In the genomic region with DNA sequence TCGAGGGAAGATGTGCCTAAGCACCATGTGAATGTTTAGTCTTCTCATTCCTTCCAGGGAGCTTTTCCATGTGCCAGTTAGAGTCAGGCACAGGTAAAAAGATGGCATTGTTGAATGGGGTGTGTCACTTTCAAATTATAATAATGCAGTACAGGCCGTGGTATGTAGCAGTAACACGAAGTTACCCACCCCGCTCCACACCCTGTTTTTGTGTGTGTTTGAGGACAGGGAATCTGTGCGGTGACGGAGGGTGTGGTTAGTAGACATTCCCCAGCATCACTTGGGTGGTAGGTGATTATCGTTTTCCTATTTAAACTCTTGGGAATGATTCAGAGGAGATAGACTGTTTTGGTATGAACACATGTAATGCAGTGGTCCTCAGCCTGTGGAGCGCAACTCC, we compare ENCODE assay signal across 26 mouse cellular contexts. TPM values are rescaled to one million over a fixed set of nuclear protein-coding genes. Genes with fewer than 3 reads are reported as not detected.
A peak's percentile ranks its signal among the peaks of the same experiment; 100 is the strongest.
DNase-seq lines count a peak whose midpoint lies in the region; ATAC-seq and TF ChIP-seq lines count a peak whose summit lies in the region.
"Had no signal": no experiment of that assay in that cellular context is flagged by ENCODE, and none has a peak within 500 bp of the region (broad histone marks: within the 10 kb centered on the region; RNA-seq: fewer than 3 reads in every experiment).

No protein-coding gene starts in this region.

- H3K27ac ChIP-seq in limb, embryonic 11.5 days (replicated peaks; ENCODE audit: low read depth, low read length), result no peak overlapping the region
- H3K27ac ChIP-seq in limb, embryonic 10.5 days, result no peak overlapping the region
- peak overlapping the region; percentile 57; the same call in 1 of the 2 replicates for H3K27ac ChIP-seq in small intestine, adult 2 months (ENCODE audit: insufficient read depth, low read depth, low read length)
- H3K27ac ChIP-seq in stomach, embryonic 16.5 days (ENCODE audit: low read length), result no peak overlapping the region
- no peak overlapping the region for H3K27ac ChIP-seq in hindbrain, embryonic 10.5 days
- H3K27ac ChIP-seq: forebrain, embryonic 10.5 days; forebrain, embryonic 13.5 days; heart, embryonic 15.5 days; hindbrain, embryonic 14.5 days; hindbrain, postnatal 0 days had no signal

- no peak overlapping the region for H3K9ac ChIP-seq in limb, embryonic 11.5 days (ENCODE audit: low read length)
- no peak overlapping the region for H3K9ac ChIP-seq in stomach, embryonic 16.5 days (ENCODE audit: low read length)
- H3K9ac ChIP-seq: forebrain, embryonic 13.5 days; heart, embryonic 12.5 days; heart, embryonic 15.5 days; hindbrain, embryonic 14.5 days had no signal

- WGBS in limb, embryonic 11.5 days, result 90% methylated on average over 8 of the region's 8 CpGs
- 95% methylated on average over 8 of the region's 8 CpGs for WGBS in limb, embryonic 10.5 days
- WGBS in small intestine, adult 2 months, result 50% methylated on average over 8 of the region's 8 CpGs
- WGBS in stomach, embryonic 16.5 days, result 67% methylated on average over 8 of the region's 8 CpGs
- 93% methylated on average over 8 of the region's 8 CpGs for WGBS in hindbrain, embryonic 10.5 days

- no peak overlapping the region for H3K4me3 ChIP-seq in limb, embryonic 11.5 days (ENCODE audit: low read depth, low read length)
- H3K4me3 ChIP-seq in limb, embryonic 10.5 days, result no peak overlapping the region
- no peak overlapping the region for H3K4me3 ChIP-seq in small intestine, adult 2 months (ENCODE audit: low read depth, low read length)
- H3K4me3 ChIP-seq in stomach, embryonic 16.5 days (replicated peaks; ENCODE audit: low read length), result no peak overlapping the region
- H3K4me3 ChIP-seq in hindbrain, embryonic 10.5 days, result no peak overlapping the region
- H3K4me3 ChIP-seq: forebrain, embryonic 10.5 days; forebrain, embryonic 13.5 days; heart, embryonic 12.5 days; heart, embryonic 15.5 days had no signal

- H3K9me3 ChIP-seq in limb, embryonic 11.5 days (ENCODE audit: control insufficient read depth, low read length), result no peaks in the 10 kb centered on the region
- H3K9me3 ChIP-seq in limb, embryonic 10.5 days (replicated peaks), result no peaks in the 10 kb centered on the region
- no peaks in the 10 kb centered on the region for H3K9me3 ChIP-seq in stomach, embryonic 16.5 days (replicated peaks; ENCODE audit: control insufficient read depth, low read length)
- no peaks in the 10 kb centered on the region for H3K9me3 ChIP-seq in hindbrain, embryonic 10.5 days
- H3K9me3 ChIP-seq: forebrain, embryonic 10.5 days; forebrain, embryonic 13.5 days; heart, embryonic 12.5 days; heart, embryonic 15.5 days had no signal

- no peaks in the 10 kb centered on the region for H3K4me1 ChIP-seq in limb, embryonic 11.5 days (ENCODE audit: control insufficient read depth, insufficient read depth, low read length)
- no peaks in the 10 kb centered on the region for H3K4me1 ChIP-seq in limb, embryonic 10.5 days
- peaks cover 26% of the 10 kb centered on the region; the same call in 1 of the 2 replicates for H3K4me1 ChIP-seq in small intestine, adult 2 months (ENCODE audit: control insufficient read depth, insufficient read depth, insufficient read length, low read length)
- 0 out of 2 replicates have a peak, but pooled peaks cover 3% of the 10 kb centered on the region for H3K4me1 ChIP-seq in stomach, embryonic 16.5 days (ENCODE audit: control insufficient read depth, insufficient read depth, low read length)
- no peaks in the 10 kb centered on the region for H3K4me1 ChIP-seq in hindbrain, embryonic 10.5 days (replicated peaks)
- H3K4me1 ChIP-seq: forebrain, embryonic 10.5 days; forebrain, embryonic 13.5 days had no signal

- peak; percentile 9 for DNase-seq in limb, embryonic 11.5 days (ENCODE audit: low spot score)
- DNase-seq in limb, embryonic 10.5 days (ENCODE audit: low spot score), result no peak
- DNase-seq in ZHBTc4 (ENCODE audit: low read depth, low spot score), result peak; percentile 63
- no peak for DNase-seq in Muller cell, postnatal 12 days (ENCODE audit: inconsistent ontology term)
- DNase-seq in B cell, adult 2 months, result no peak
- no peak for DNase-seq in hindbrain, embryonic 10.5 days (ENCODE audit: low spot score)
- DNase-seq: adrenal gland, adult 8-10 months; adrenal gland, postnatal 25 days; cerebellum, adult 11-12 months; cerebellum, adult 8-10 months; cerebellum, postnatal 10 days; cerebellum, postnatal 36 days; gastrocnemius, postnatal 10 days; gastrocnemius, postnatal 36 days; heart, postnatal 10 days; heart, postnatal 36 days had no signal

- no peak for TF ChIP-seq CTCF in small intestine, adult 2 months (IDR thresholded peaks at IDR 0.05; ENCODE audit: extremely low read depth, insufficient read length, insufficient replicate concordance, low read depth, low read length)

- no peak overlapping the region for H3K4me2 ChIP-seq in limb, embryonic 11.5 days (ENCODE audit: low read depth, severe bottlenecking)
- H3K4me2 ChIP-seq in stomach, embryonic 16.5 days (ENCODE audit: low read depth, low read length), result no peak overlapping the region
- H3K4me2 ChIP-seq: forebrain, embryonic 13.5 days; heart, embryonic 12.5 days; heart, embryonic 15.5 days; hindbrain, embryonic 14.5 days had no signal

- no peaks in the 10 kb centered on the region for H3K36me3 ChIP-seq in limb, embryonic 11.5 days (ENCODE audit: control insufficient read depth, insufficient read depth, low read length)
- no peaks in the 10 kb centered on the region for H3K36me3 ChIP-seq in limb, embryonic 10.5 days
- H3K36me3 ChIP-seq in small intestine, adult 2 months (ENCODE audit: control insufficient read depth, insufficient read depth, low read length), result no peaks in the 10 kb centered on the region
- H3K36me3 ChIP-seq in stomach, embryonic 16.5 days (ENCODE audit: control insufficient read depth, insufficient read depth, low read length), result no peaks in the 10 kb centered on the region
- H3K36me3 ChIP-seq in hindbrain, embryonic 10.5 days, result no peaks in the 10 kb centered on the region
- H3K36me3 ChIP-seq: forebrain, embryonic 10.5 days; heart, embryonic 12.5 days; heart, embryonic 15.5 days had no signal

- ATAC-seq in limb, embryonic 11.5 days (ENCODE audit: insufficient number of reproducible peaks, low FRiP score, low TSS enrichment, low read depth), result no peak
- ATAC-seq in stomach, embryonic 16.5 days (ENCODE audit: insufficient read depth, low FRiP score), result peak; percentile 77; the same call in 1 of the 2 replicates
- ATAC-seq: forebrain, embryonic 13.5 days; forebrain, embryonic 16.5 days; hindbrain, postnatal 0 days; Patski had no signal

- no peaks in the 10 kb centered on the region for H3K27me3 ChIP-seq in limb, embryonic 11.5 days (ENCODE audit: control insufficient read depth, insufficient read depth, low read length)
- no peaks in the 10 kb centered on the region for H3K27me3 ChIP-seq in limb, embryonic 10.5 days (ENCODE audit: low read depth, poor library complexity, severe bottlenecking)
- no peaks in the 10 kb centered on the region for H3K27me3 ChIP-seq in small intestine, adult 2 months (ENCODE audit: control insufficient read depth, insufficient read depth, low read length)
- no peaks in the 10 kb centered on the region for H3K27me3 ChIP-seq in stomach, embryonic 16.5 days (ENCODE audit: control insufficient read depth, insufficient read depth, low read length)
- no peaks in the 10 kb centered on the region for H3K27me3 ChIP-seq in hindbrain, embryonic 10.5 days (ENCODE audit: insufficient read depth, poor library complexity, severe bottlenecking)
- H3K27me3 ChIP-seq: forebrain, embryonic 13.5 days; heart, embryonic 12.5 days; heart, embryonic 15.5 days; Patski had no signal

- TF ChIP-seq POLR2A in small intestine, adult 2 months (IDR thresholded peaks at IDR 0.05; ENCODE audit: low read depth, low read length), result no peak

RNA-seq across cellular contexts. Expression of a gene that starts 11.6 kb away (rescaled TPM):
- 10.5 and 11.6 TPM in 2 replicates for polyA plus RNA-seq in limb, embryonic 11.5 days (2014; fragmentation: Nextera tagmentation; extraction: Ambion mirVana)
- polyA plus RNA-seq in limb, embryonic 10.5 days (2016; fragmentation: Nextera tagmentation; extraction: Ambion mirVana), result 10.7 and 11.1 TPM in 2 replicates
- polyA plus RNA-seq in small intestine, adult 2 months (2012; rRNA removed), result 8.4 and 13.6 TPM in 2 replicates
- 5.7 and 7.1 TPM in 2 replicates for polyA plus RNA-seq in stomach, embryonic 16.5 days (2015; fragmentation: Nextera tagmentation; extraction: Ambion mirVana)
- 9.2 and 10.0 TPM in 2 replicates for polyA plus RNA-seq in hindbrain, embryonic 10.5 days (2016; fragmentation: Nextera tagmentation; extraction: Ambion mirVana)

Comparison
In these comparisons a context has a peak if more than half of its experiments do, and no peak if none do; other contexts are left out.
1. DNase-seq: peak in limb, embryonic 11.5 days (single experiment) and ZHBTc4 (single experiment); none in limb, embryonic 10.5 days (single experiment), Muller cell, postnatal 12 days (single experiment), B cell, adult 2 months (0 of 2) and hindbrain, embryonic 10.5 days (single experiment).